Mouse (Mus musculus) small intestine, adult 2 months (tissue): Measurements from ENCODE around the gene Sag.

Experiments
- CTCF ChIP-seq: fragments of 200-500 bp; IDR thresholded peaks from 2 replicates; pipeline ENCODE4 v1.5.1; 2012; ENCODE audit warnings: low read depth, mild to moderate bottlenecking, control low read depth, inconsistent platforms, low read length, moderate library complexity, mixed read lengths; ENCODE audit not compliant: insufficient replicate concordance, insufficient read length; ENCODE audit errors: extremely low read depth
- POLR2A ChIP-seq: fragments of 200-500 bp; IDR thresholded peaks from 2 replicates; pipeline ENCODE4 v1.6.1; 2012; ENCODE audit warnings: low read depth, mild to moderate bottlenecking, control low read depth, inconsistent platforms, low read length, moderate library complexity

DNA sequence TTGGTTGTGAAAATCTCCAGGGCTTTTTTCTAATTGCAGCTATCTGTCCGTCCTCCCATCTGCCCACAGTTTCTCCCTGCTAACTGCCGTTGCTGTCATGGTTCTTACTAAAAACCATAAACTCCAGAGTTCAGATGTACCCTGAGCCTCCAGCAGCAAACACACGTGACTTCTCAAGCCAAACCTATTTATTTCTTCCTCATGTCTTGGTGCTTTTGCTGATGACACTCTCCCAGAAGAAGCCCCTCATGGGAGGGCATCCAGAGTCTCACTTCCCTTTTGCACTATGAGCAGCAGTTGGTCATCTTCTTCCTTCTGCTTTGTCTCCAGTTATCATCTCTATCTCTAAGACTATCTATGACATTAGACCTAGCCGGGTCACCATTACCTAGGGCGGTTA is 45.8 kb downstream of the Sag start:
- TF ChIP-seq CTCF (no peak), POLR2A (no peak)
